Mouse (Mus musculus) stomach, embryonic 16.5 days (tissue): ENCODE measurements at regions not wholly inside any gene's neighbourhood (a gene's known extent, or its start where the extent isn't known, plus 50 kb on each side); places are given as distances from the start of the nearest gene placed in this dataset.

Experiments
- ATAC-seq: fragments of 200-750 bp; cut with Nextera tagmentation; 2 replicates; pipeline ENCODE4 v1.8.0; 2017; ENCODE audit warnings: moderate number of reproducible peaks, moderate TSS enrichment; ENCODE audit not compliant: insufficient read depth, low FRiP score
- H3K27ac ChIP-seq: fragments of 300-500 bp; sonication (generic); 2 replicates; pipeline ENCODE4 v1.5.1; 2014; ENCODE audit warnings: low read length
- H3K27me3 ChIP-seq: fragments of 300-500 bp; sonication (generic); 2 replicates; pipeline ENCODE4 v1.6.1; 2014; ENCODE audit warnings: low read length, control low read depth, mixed read lengths; ENCODE audit not compliant: control insufficient read depth, insufficient read depth
- H3K36me3 ChIP-seq: fragments of 300-500 bp; sonication (generic); 2 replicates; pipeline ENCODE4 v1.6.1; 2014; ENCODE audit warnings: low read length; ENCODE audit not compliant: control insufficient read depth, insufficient read depth
- H3K4me1 ChIP-seq: fragments of 300-500 bp; sonication (generic); 2 replicates; pipeline ENCODE4 v1.6.1; 2014; ENCODE audit warnings: low read length, control low read depth, mixed read lengths; ENCODE audit not compliant: control insufficient read depth, insufficient read depth
- H3K4me2 ChIP-seq: fragments of 300-500 bp; sonication (generic); 2 replicates; pipeline ENCODE4 v1.6.1; 2014; ENCODE audit warnings: low read depth, low read length, mixed read lengths
- H3K4me3 ChIP-seq: fragments of 300-500 bp; sonication (generic); replicated peaks from 2 replicates; pipeline ENCODE4 v1.5.1; 2014; ENCODE audit warnings: mild to moderate bottlenecking, low read length
- H3K9ac ChIP-seq: fragments of 300-500 bp; sonication (generic); 2 replicates; pipeline ENCODE4 v1.6.1; 2014; ENCODE audit warnings: low read length
- H3K9me3 ChIP-seq: fragments of 300-500 bp; sonication (generic); replicated peaks from 2 replicates; pipeline ENCODE4 v1.6.1; 2016; ENCODE audit warnings: low read length, control low read depth; ENCODE audit not compliant: control insufficient read depth
- WGBS: fragments of 180-500 bp; shearing (Covaris S2); extraction: QIAGEN DNeasy Blood & Tissue Kit; methylation state at CpG from one replicate; pipeline ENCODE4 v1.1.7; 2014; 5-methylcytosine and 5-hydroxymethylcytosine counted together

DNA sequence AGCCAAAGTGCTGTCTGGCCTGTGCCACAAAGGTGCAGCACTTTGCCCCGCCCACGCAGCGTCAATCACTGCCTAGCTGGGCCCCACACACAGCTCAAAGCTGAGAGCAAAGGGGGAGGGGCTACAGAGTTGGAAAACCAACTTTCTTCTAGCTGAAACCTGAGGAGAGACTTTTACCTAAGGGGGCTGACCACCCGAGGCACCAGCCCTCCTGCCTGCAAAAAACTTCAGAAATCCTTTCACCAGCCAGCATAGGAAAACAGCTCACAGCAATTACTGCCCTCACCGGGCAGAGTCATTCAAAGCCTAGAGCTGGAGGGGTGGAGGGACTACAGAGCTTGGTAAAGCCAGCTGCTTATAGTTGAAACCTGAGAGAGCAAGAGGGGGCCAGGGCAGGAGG, 74.6 kb upstream of the Pabpc5 start:
- Histone ChIP-seq H3K9me3 (no peaks in the 10 kb centered on the region), H3K27me3 (no peaks in the 10 kb centered on the region), H3K4me1 (no peaks in the 10 kb centered on the region), H3K36me3 (no peaks in the 10 kb centered on the region), H3K4me2 (0 out of 2 replicates have a peak overlapping the region, but pooled peaks have one; percentile 19), H3K4me3 (no peak overlapping the region), H3K27ac (no peak overlapping the region), H3K9ac (no peak overlapping the region)
- ATAC-seq = peak; percentile 40; the same call in 1 of the 2 replicates
- 34% methylated on average over 5 of the region's 5 CpGs for WGBS
